Mouse (Mus musculus) gastrocnemius, adult 2 months (tissue): ENCODE data around the gene Tpx2. TPM values are rescaled to one million over a fixed set of nuclear protein-coding genes. Genes with fewer than 3 reads are reported as not detected.
A peak's percentile ranks its signal among the peaks of the same experiment; 100 is the strongest.

Source experiments
- DNase-seq: peaks from one replicate; pipeline ENCODE4 v3.0.0; 2022
- H3K27ac ChIP-seq: fragments of 200-600 bp; 2 replicates; pipeline ENCODE4 v1.8.1; 2022; ENCODE audit warnings: mild to moderate bottlenecking
- H3K4me3 ChIP-seq: fragments of 200-600 bp; 2 replicates; pipeline ENCODE4 v1.8.1; 2022; ENCODE audit warnings: mild to moderate bottlenecking, moderate library complexity
- CTCF ChIP-seq: fragments of 200-600 bp; IDR thresholded peaks from 2 replicates; pipeline ENCODE4 v1.8.1; 2022; ENCODE audit warnings: antibody characterized with exemption, mild to moderate bottlenecking, moderate library complexity
- intact Hi-C: fragments of 180-260 bp; cut with DNase I; formaldehyde crosslinking; loops from one replicate; pipeline ENCODE4 v1.15.1; 2025
- microRNA-seq: library from miRNA; unstranded; fragments of <30 nt; microRNA quantifications from one replicate; pipeline ENCODE4 v1.2.0, GENCODE M21; 2021
- total RNA-seq, 2 experiments: library from RNA; stranded (reverse); gene quantifications; 2 replicates each; pipeline ENCODE4 v1.2.3; 2021

Gene Tpx2
- total RNA-seq, 2 experiments from 2014 or later = 1.1 to 1.7 TPM

GRCm38 (mm10) chr2:152928219-152928987 is 80.6 kb downstream of the Tpx2 start:
- TF ChIP-seq CTCF = no peak
- peak; percentile 44 for DNase-seq
- H3K4me3 ChIP-seq = peak overlapping the region; percentile 29
- intact Hi-C loops = no loop called here
- H3K27ac ChIP-seq = peak overlapping the region; percentile 86

DNA sequence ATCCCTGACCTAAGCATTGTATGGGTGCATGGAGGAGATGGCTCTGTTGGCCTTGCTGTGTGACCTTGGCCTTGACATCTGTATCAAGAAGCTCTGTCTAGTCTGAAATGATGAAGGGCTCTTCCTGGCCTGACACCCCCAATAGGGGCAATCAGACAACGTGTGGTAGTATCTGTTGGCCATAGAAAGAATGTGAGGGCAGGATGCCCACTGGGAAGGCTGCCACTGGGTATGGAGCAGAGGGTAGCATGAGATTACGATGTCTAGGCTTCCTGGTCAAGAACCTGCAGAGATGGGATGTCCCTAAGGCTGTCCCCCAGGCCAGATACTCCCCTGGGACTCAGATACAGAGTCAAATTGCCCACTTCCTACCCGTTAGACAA is 81.2 kb downstream of the Tpx2 start:
- TF ChIP-seq CTCF = no peak
- no peak for DNase-seq
- Histone ChIP-seq H3K4me3 (peak overlapping the region; percentile 29), H3K27ac (peak overlapping the region; percentile 86)
- intact Hi-C loops = no loop called here

- no peak for TF ChIP-seq CTCF
- peak overlapping the region; percentile 79 for H3K27ac ChIP-seq
- intact Hi-C loops = loop anchor here (5.0 kb wide), 1 partner anchor 238 kb away; no protein-coding TSS in a partner anchor
- peak overlapping the region; percentile 67 for H3K4me3 ChIP-seq
- peak; percentile 71 for DNase-seq
These were observed 82.5 kb downstream of the Tpx2 start for GRCm38 (mm10) chr2:152930276-152930675.

- intact Hi-C loops = loop anchor here (5.0 kb wide), 1 partner anchor 239 kb away; no protein-coding TSS in a partner anchor
- DNase-seq = peak; percentile 29
- H3K4me3 ChIP-seq = peak overlapping the region; percentile 67
- no peak for TF ChIP-seq CTCF
- peak overlapping the region; percentile 79 for H3K27ac ChIP-seq
These were observed 83.8 kb downstream of the Tpx2 start for GRCm38 (mm10) chr2:152931456-152932160.

DNA sequence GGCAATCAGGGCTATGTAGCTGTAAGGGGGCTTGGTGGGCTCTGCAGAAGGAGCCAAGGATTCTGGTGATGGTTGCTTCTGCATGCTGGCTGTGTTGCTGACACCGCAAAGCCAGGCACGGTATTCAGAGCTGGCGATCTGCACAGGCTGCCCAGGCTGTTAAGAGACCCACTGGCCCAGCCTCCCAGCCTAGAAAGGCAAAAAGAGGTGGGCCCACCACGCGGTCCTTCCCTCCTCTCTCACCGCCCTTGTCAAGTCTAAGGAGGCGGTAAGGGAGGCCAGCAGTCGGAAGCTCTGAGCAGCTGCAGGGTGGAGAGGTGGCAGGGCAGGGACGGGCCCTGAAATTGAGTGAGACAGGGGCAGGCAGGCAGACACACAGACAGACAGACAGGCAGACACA is 85.3 kb downstream of the Tpx2 start, which contains the start of gene Foxs1:
Gene Foxs1 (minus strand): TSS at position 161 of the 400 bp plus-strand sequence.
- peak within 1 kb of the TSS; percentile 79 for H3K27ac ChIP-seq

DNA sequence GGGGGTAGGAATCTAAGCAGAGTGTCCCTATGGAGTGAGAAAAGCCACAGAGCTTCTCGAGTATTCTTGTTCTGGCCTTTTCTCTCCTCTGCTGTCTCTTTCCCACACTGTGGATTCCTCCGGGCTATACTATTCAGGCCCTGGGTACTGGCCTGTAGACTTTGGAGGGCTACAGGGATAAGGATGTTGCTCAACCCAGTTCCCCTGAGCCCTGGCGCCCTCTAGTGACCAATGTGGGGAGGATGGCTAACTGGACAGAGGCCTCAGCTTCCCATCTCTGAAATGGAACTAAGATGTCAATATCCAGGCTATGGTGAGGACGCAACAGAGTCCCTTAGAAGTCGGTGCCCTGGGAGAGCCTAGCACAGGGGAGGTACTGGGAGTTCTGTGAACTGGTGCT is 85.8 kb downstream of the Tpx2 start:
- DNase-seq = peak; percentile 84
- H3K27ac ChIP-seq = peak overlapping the region; percentile 69
- H3K4me3 ChIP-seq = no peak overlapping the region
- intact Hi-C loops = loop anchor here (1.0 to 5.0 kb wide), 2 partner anchors 19 to 241 kb away; no protein-coding TSS in a partner anchor
- peak; percentile 90 for TF ChIP-seq CTCF

More for the DNA sequence above, 85.3 kb downstream of the Tpx2 start, which contains the start of gene Foxs1:
- peak within 1 kb of the TSS; percentile 67 for H3K4me3 ChIP-seq
- no peak for TF ChIP-seq CTCF
- peak; percentile 73 for DNase-seq
- intact Hi-C loops = loop anchor here (1.0 to 5.0 kb wide), 2 partner anchors 19 to 241 kb away; no protein-coding TSS in a partner anchor

GRCm38 (mm10) chr2:152939846-152940245 is 92.1 kb downstream of the Tpx2 start:
- TF ChIP-seq CTCF = peak; percentile 80
- peak; percentile 63 for DNase-seq
- Histone ChIP-seq H3K27ac (no peak overlapping the region), H3K4me3 (no peak overlapping the region)
- intact Hi-C loops = no loop called here

GRCm38 (mm10) chr2:152941106-152941505 is 93.3 kb downstream of the Tpx2 start:
- DNase-seq = no peak
- no peak for TF ChIP-seq CTCF
- intact Hi-C loops = no loop called here
- Histone ChIP-seq H3K4me3 (no peak overlapping the region), H3K27ac (no peak overlapping the region)

GRCm38 (mm10) chr2:152941776-152942175 is 94.0 kb downstream of the Tpx2 start:
- no peak for DNase-seq
- H3K4me3 ChIP-seq = no peak overlapping the region
- intact Hi-C loops = no loop called here
- no peak for TF ChIP-seq CTCF
- no peak overlapping the region for H3K27ac ChIP-seq

DNA sequence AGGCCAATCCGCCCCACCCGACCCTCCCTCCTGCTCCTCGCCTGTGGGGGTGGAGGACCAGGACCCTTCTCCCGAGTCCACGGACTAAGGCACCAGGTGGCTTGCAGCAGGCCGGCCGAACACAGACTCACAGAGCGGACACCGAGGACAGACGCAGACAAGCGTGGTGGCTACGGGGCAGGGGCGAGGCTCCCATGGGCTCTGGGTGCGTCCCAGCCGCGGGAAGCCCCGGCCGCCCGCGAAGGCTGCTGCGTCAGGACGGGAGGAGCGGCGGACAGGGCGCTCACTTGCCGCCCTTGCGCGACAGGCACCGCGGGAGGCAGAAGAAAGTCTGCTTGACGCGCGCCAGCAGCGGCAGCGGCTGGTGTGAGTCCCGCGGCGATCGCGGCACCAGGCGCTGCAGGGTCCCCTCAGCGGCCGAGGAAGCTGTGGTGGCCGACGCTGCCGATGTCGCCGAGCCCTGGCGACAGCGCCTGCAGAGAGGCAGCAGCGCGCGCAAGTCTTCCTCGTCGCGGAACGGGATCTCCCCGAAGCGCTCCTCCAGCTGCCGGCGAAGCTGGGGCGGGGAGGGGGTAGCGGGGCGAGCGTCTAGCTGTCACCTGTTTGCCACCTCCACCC is 95.2 kb downstream of the Tpx2 start:
- intact Hi-C loops = no loop called here
- no peak for TF ChIP-seq CTCF
- no peak for DNase-seq
- H3K27ac ChIP-seq = no peak overlapping the region
- H3K4me3 ChIP-seq = peak overlapping the region; percentile 66

GRCm38 (mm10) chr2:152943568-152943967 is 95.8 kb downstream of the Tpx2 start:
- H3K27ac ChIP-seq = no peak overlapping the region
- TF ChIP-seq CTCF = no peak
- H3K4me3 ChIP-seq = peak overlapping the region; percentile 66
- DNase-seq = no peak
- intact Hi-C loops = no loop called here

GRCm38 (mm10) chr2:152944013-152944412 is 96.2 kb downstream of the Tpx2 start:
- no peak overlapping the region for H3K4me3 ChIP-seq
- TF ChIP-seq CTCF = no peak
- H3K27ac ChIP-seq = no peak overlapping the region
- intact Hi-C loops = no loop called here
- no peak for DNase-seq

Small RNA genes within 50 kb of the gene (microRNA-seq; reads per million reads assigned to microRNA genes)
- not detected for gene Mir5622

Other genes starting within 250 kb of the Tpx2 start
- gene Defb45, start 248.6 kb upstream of the Tpx2 start, total RNA-seq = not detected
- not detected for gene Defb36, start 243.6 kb upstream of the Tpx2 start, total RNA-seq
- not detected for gene Defb25, start 224.9 kb upstream of the Tpx2 start, total RNA-seq
- 1 to 10 TPM; 2.4 to 3.0 TPM for gene Rem1, start 221.0 kb upstream of the Tpx2 start, total RNA-seq
- 10 to 100 TPM; 32.6 to 37.3 TPM for gene H13, start 178.5 kb upstream of the Tpx2 start, total RNA-seq
- gene Mcts2, start 160.9 kb upstream of the Tpx2 start, total RNA-seq = 10 to 100 TPM; 11.1 to 12.8 TPM
- 10 to 100 TPM in 1 of 2 experiments, 1 to 10 TPM in 1; 6.7 to 26.8 TPM for gene Id1, start 111.7 kb upstream of the Tpx2 start, total RNA-seq
- gene Cox4i2, start 93.8 kb upstream of the Tpx2 start, total RNA-seq = 1 to 10 TPM; 2.0 to 4.2 TPM
- 10 to 100 TPM; 15.7 to 40.3 TPM for gene Bcl2l1, start 16.2 kb upstream of the Tpx2 start, total RNA-seq
- 100 to 1,000 TPM; 445 to 720 TPM for gene Mylk2, start 63.4 kb downstream of the Tpx2 start, total RNA-seq
- 1 to 10 TPM; 1.4 to 1.7 TPM for gene Foxs1, start 85.2 kb downstream of the Tpx2 start, total RNA-seq
- under 1 TPM; 0.45 to 0.61 TPM for gene Dusp15, start 103.7 kb downstream of the Tpx2 start, total RNA-seq
- gene Ttll9, start 114.5 kb downstream of the Tpx2 start, total RNA-seq = not detected
- gene Pdrg1, start 167.5 kb downstream of the Tpx2 start, total RNA-seq = 10 to 100 TPM; 73.6 to 91.5 TPM
- gene Xkr7, start 183.9 kb downstream of the Tpx2 start, total RNA-seq = not detected
- gene Ccm2l, start 218.0 kb downstream of the Tpx2 start, total RNA-seq = 1 to 10 TPM; 4.5 to 6.9 TPM